Mouse (Mus musculus) liver, embryonic 14.5 days (tissue): Measurements from ENCODE around the gene Hmgn1.

Experiments used
- CTCF ChIP-seq: IDR thresholded peaks from 2 replicates; pipeline ENCODE4 v1.5.1; 2016; ENCODE audit warnings: antibody characterized with exemption, low read depth, control low read depth
- EP300 ChIP-seq: IDR thresholded peaks from 2 replicates; pipeline ENCODE4 v1.6.1; 2016; ENCODE audit warnings: antibody characterized with exemption, low read depth

DNA sequence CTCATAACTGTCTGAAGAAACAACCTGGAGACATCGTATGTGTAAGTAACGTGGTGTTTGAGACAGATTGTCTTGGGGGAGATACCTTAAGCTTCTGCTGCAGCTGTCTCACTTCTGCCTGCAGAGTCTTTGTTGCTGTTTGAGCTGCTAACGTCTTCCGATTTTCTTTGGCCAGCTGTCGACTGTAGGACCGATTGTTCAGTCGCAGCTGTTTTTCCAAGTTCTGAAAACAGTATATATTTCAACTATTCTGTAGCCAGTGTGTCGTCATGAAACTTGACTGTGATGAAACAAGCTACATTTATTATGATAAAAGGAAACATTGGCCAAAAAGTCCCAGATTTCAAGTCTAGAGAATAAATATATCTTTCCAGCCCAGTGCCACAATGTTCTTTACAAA lies 46.1 kb upstream of the Hmgn1 start:
- TF ChIP-seq EP300 (no peak), CTCF (no peak)
